Mouse (Mus musculus) heart, adult 2 months (tissue): ENCODE results near the gene Galnt6.
A peak's percentile ranks its signal among the peaks of the same experiment; 100 is the strongest.

Experiments used
- CTCF ChIP-seq: fragments of 200-600 bp; IDR thresholded peaks from 2 replicates; pipeline ENCODE4 v1.8.1; 2022; ENCODE audit warnings: antibody characterized with exemption, mild to moderate bottlenecking, moderate library complexity
- EP300 ChIP-seq: fragments of 200-500 bp; IDR thresholded peaks from 2 replicates; pipeline ENCODE4 v1.6.1; 2011; ENCODE audit warnings: low read depth, low read length, control low read depth; ENCODE audit not compliant: insufficient read depth

DNA sequence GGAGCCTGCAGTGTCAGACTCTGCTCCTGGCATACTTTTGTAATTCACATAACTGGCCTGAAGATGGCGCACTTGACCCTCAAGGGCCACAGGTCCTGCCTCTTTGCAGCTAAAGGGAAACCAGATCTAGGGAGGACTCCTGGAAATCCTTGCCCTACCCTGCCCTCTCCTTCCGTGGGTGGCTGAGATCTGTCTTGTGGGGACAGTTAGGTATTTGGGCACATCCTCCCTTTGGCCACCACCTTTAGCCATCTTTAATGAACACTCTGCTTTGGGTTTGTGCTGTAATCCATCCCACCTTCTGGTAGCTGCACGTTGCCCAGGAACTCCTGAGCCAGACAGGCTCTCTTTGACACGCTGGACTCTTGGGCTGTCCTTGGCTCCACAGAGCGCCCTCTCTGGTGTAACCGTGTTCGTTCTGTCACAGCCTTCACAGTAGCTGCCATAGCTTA, 28.4 kb upstream of the Galnt6 start:
- TF ChIP-seq EP300 (peak; percentile 69; the same call in 1 of the 2 replicates), CTCF (peak; percentile 72)
